Mouse (Mus musculus) MEL (cell line): ENCODE measurements around the gene Ppp1r35. TPM values are rescaled to one million over a fixed set of nuclear protein-coding genes. Genes with fewer than 3 reads are reported as not detected.

Experiments used
- DNase-seq: peaks from one replicate; pipeline ENCODE4 v3.0.0; 2011; ENCODE audit warnings: low read depth, low spot score
- H3K27ac ChIP-seq: 2 replicates; pipeline ENCODE4 v1.5.1; 2012; ENCODE audit warnings: low read depth, mild to moderate bottlenecking, control low read depth, low read length, moderate library complexity; ENCODE audit not compliant: control insufficient read depth
- H3K27me3 ChIP-seq, 2 experiments: fragments of 150-350 bp in 1 of 2; sonication (generic) in 1 of 2; 2 replicates each; pipeline ENCODE4 v1.6.1; 2012; ENCODE audit warnings: low read length in 2 of 2, mild to moderate bottlenecking in 2 of 2, improper control_type of control experiment in 1 of 2, moderate library complexity in 1 of 2; ENCODE audit not compliant: insufficient read depth in 2 of 2, control insufficient read depth in 1 of 2
- H3K36me3 ChIP-seq, 2 experiments: 2 replicates each; pipeline ENCODE4 v1.6.1; 2012 to 2014; ENCODE audit warnings: low read length in 2 of 2, improper control_type of control experiment in 1 of 2, inconsistent platforms in 1 of 2, mild to moderate bottlenecking in 1 of 2; ENCODE audit not compliant: insufficient read depth in 2 of 2, control insufficient read depth in 1 of 2
- H3K4me1 ChIP-seq, 2 experiments: fragments of 150-350 bp in 1 of 2; sonication (generic) in 1 of 2; 2 replicates each; pipeline ENCODE4 v1.6.1; 2012; ENCODE audit warnings: low read length in 2 of 2, improper control_type of control experiment in 1 of 2, mild to moderate bottlenecking in 1 of 2; ENCODE audit not compliant: insufficient read depth in 2 of 2, control insufficient read depth in 1 of 2
- H3K4me3 ChIP-seq, 2 experiments: fragments of 150-350 bp in 1 of 2; sonication (generic) in 1 of 2; 2 replicates each; pipeline ENCODE4 v1.5.1; 2012; ENCODE audit warnings: low read depth in 2 of 2, low read length in 2 of 2, mild to moderate bottlenecking in 2 of 2, moderate library complexity in 2 of 2, control low read depth in 1 of 2, improper control_type of control experiment in 1 of 2; ENCODE audit not compliant: control insufficient read depth in 1 of 2, insufficient read depth in 1 of 2
- H3K79me2 ChIP-seq: 2 replicates; pipeline ENCODE4 v1.6.1; 2012; ENCODE audit warnings: mild to moderate bottlenecking, low read length, moderate library complexity; ENCODE audit not compliant: control insufficient read depth, poor library complexity, insufficient read depth
- H3K9ac ChIP-seq: 2 replicates; pipeline ENCODE4 v1.6.1; 2012; ENCODE audit warnings: low read depth, mild to moderate bottlenecking, control low read depth, low read length, moderate library complexity; ENCODE audit not compliant: control insufficient read depth, poor library complexity, severe bottlenecking
- H3K9me3 ChIP-seq: fragments of 150-350 bp; sonication (generic); replicated peaks from 2 replicates; pipeline ENCODE4 v1.6.1; 2012; ENCODE audit warnings: mild to moderate bottlenecking, low read length, improper control_type of control experiment, moderate library complexity; ENCODE audit not compliant: insufficient read depth
- CHD2 ChIP-seq: IDR thresholded peaks from 2 replicates; pipeline ENCODE4 v1.6.1; 2011; ENCODE audit warnings: low read length, improper control_type of control experiment
- CTCF ChIP-seq, 3 experiments: IDR thresholded peaks in 2 of 3; conservative IDR thresholded peaks in 1 of 3; 2 replicates each; pipeline ENCODE4 v1.5.1; 2011 to 2012; ENCODE audit warnings: low read length in 3 of 3, low read depth in 2 of 3, mild to moderate bottlenecking in 2 of 3, improper control_type of control experiment in 1 of 3, inconsistent platforms in 1 of 3, mixed read lengths in 1 of 3, moderate library complexity in 1 of 3; ENCODE audit not compliant: control insufficient read depth in 1 of 3, insufficient read depth in 1 of 3, poor library complexity in 1 of 3, severe bottlenecking in 1 of 3
- E2F4 ChIP-seq: IDR thresholded peaks from 2 replicates; pipeline ENCODE4 v1.6.1; 2011; ENCODE audit warnings: low read depth, low read length, improper control_type of control experiment, borderline replicate concordance
- GATA1 ChIP-seq: IDR thresholded peaks from 2 replicates; pipeline ENCODE4 v1.6.1; 2011; ENCODE audit warnings: low read depth, low read length, improper control_type of control experiment
- HCFC1 ChIP-seq: IDR thresholded peaks from 2 replicates; pipeline ENCODE4 v1.6.1; 2012; ENCODE audit warnings: low read depth, mild to moderate bottlenecking, inconsistent platforms, low read length, improper control_type of control experiment, moderate library complexity
- MAX ChIP-seq: IDR thresholded peaks from 2 replicates; pipeline ENCODE4 v1.6.1; 2011; ENCODE audit warnings: low read length, improper control_type of control experiment
- MYB ChIP-seq: IDR thresholded peaks from 2 replicates; pipeline ENCODE4 v1.6.1; 2011; ENCODE audit warnings: mild to moderate bottlenecking, low read depth, low read length, improper control_type of control experiment
- MYC ChIP-seq: IDR thresholded peaks from 2 replicates; pipeline ENCODE4 v1.6.1; 2011; ENCODE audit warnings: low read depth, mild to moderate bottlenecking, low read length, improper control_type of control experiment, moderate library complexity
- NRF1 ChIP-seq: IDR thresholded peaks from 2 replicates; pipeline ENCODE4 v1.6.1; 2014; ENCODE audit warnings: low read depth, mild to moderate bottlenecking, inconsistent platforms, low read length, improper control_type of control experiment, moderate library complexity; ENCODE audit not compliant: poor library complexity, insufficient read depth, severe bottlenecking
- POLR2A ChIP-seq, 2 experiments: IDR thresholded peaks; 2 replicates each; pipeline ENCODE4 v1.6.1; 2011 to 2012; ENCODE audit warnings: low read length in 2 of 2, mild to moderate bottlenecking in 2 of 2, control low read depth in 1 of 2, improper control_type of control experiment in 1 of 2, low read depth in 1 of 2, moderate library complexity in 1 of 2; ENCODE audit not compliant: control insufficient read depth in 1 of 2, insufficient read depth in 1 of 2, poor library complexity in 1 of 2
- POLR2AphosphoS5 ChIP-seq: IDR thresholded peaks from 2 replicates; pipeline ENCODE4 v1.6.1; 2012; ENCODE audit warnings: low read depth, borderline replicate concordance, mild to moderate bottlenecking, inconsistent platforms, low read length, moderate library complexity, mixed read lengths
- RAD21 ChIP-seq: IDR thresholded peaks from 2 replicates; pipeline ENCODE4 v1.6.1; 2011; ENCODE audit warnings: mild to moderate bottlenecking, low read depth, low read length, improper control_type of control experiment
- RCOR1 ChIP-seq: IDR thresholded peaks from 2 replicates; pipeline ENCODE4 v1.6.1; 2012; ENCODE audit warnings: low read depth, mild to moderate bottlenecking, inconsistent platforms, low read length, improper control_type of control experiment
- SIN3A ChIP-seq: IDR thresholded peaks from 2 replicates; pipeline ENCODE4 v1.6.1; 2012; ENCODE audit warnings: low read length, improper control_type of control experiment, inconsistent platforms
- SMC3 ChIP-seq: IDR thresholded peaks from 2 replicates; pipeline ENCODE4 v1.6.1; 2011; ENCODE audit warnings: low read depth, low read length, improper control_type of control experiment
- UBTF ChIP-seq: IDR thresholded peaks from 2 replicates; pipeline ENCODE4 v1.6.1; 2012; ENCODE audit warnings: low read depth, mild to moderate bottlenecking, inconsistent platforms, low read length, improper control_type of control experiment, moderate library complexity, borderline replicate concordance; ENCODE audit not compliant: insufficient read depth
- ZKSCAN1 ChIP-seq: IDR thresholded peaks from 2 replicates; pipeline ENCODE4 v1.6.1; 2012; ENCODE audit warnings: low read depth, mild to moderate bottlenecking, inconsistent platforms, low read length, improper control_type of control experiment, moderate library complexity
- ZMIZ1 ChIP-seq: IDR thresholded peaks from 2 replicates; pipeline ENCODE4 v1.6.1; 2012; ENCODE audit warnings: low read depth, mild to moderate bottlenecking, inconsistent platforms, low read length, improper control_type of control experiment, moderate library complexity
- ZNF384 ChIP-seq: IDR thresholded peaks from 2 replicates; pipeline ENCODE4 v1.6.1; 2012; ENCODE audit warnings: low read depth, mild to moderate bottlenecking, inconsistent platforms, low read length, improper control_type of control experiment
- polyA plus RNA-seq, 2 experiments: library from polyadenylated mRNA; stranded (reverse) in 1 of 2; unstranded in 1 of 2; fragments of >175 nt in 1 of 2; fragments of >200 nt in 1 of 2; gene quantifications; 2 replicates each; pipeline versions ENCODE4 v1.2.1 to v1.2.4; 2012; ENCODE audit warnings: low replicate concordance in 2 of 2, low read depth in 1 of 2; ENCODE audit not compliant: insufficient read length in 2 of 2, insufficient read depth in 1 of 2, missing spikeins in 1 of 2
- total RNA-seq: library from RNA; depleted of rRNA; stranded (reverse); fragments of 300-350 nt; gene quantifications from 2 replicates; pipeline ENCODE4 v1.2.3, GENCODE M21; 2012

Gene Ppp1r35
- total and polyA plus RNA-seq, 3 experiments = 35.0 to 46.2 TPM; not detected in 1

DNA sequence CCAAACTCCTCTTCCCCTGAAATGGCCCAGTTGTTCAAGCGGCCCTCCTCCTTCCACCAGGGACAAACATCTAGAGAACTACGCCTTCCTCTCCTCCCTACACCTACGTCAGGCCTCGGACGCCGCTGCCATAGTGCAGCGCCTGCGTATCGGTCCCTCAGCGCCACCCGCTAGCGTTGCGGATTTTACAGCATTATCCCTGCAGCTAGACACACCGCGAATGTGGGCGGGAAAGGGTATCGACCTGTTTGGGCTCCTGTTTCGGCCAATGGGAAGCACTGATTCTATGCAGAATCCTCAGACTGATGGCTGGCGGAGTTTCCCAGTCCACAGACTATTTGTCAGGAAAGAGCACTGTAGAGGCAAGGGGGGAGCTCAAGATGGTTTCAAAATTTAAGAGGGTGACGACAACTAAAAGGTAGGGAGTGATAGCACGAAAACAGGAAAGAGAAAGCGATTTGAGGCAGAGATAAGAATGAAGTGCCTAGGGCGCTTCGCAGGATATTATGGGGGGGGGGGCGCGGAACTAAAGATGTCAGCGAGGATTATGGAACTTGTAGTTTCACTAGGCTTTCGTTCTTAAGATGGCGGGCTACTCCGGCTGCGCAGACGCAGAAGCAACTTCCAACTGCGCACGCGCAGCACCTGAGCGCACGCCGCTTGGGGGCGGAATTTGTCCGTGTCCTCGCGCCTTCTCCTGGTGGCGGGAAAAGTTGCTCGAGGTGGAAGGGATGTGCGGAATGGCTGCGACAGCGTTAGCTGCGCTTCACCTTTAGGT is 8.7 kb downstream of the Ppp1r35 start, which contains the start of the genes Mepce and Zcwpw1 (continued):
- TF ChIP-seq CHD2 (no peak; the same call in 1 of the 2 replicates), POLR2AphosphoS5 (no peak), ZMIZ1 (no peak; the same call in none of the 2 replicates), HCFC1 (peak; percentile 98), SIN3A (peak; percentile 91; the same call in 1 of the 2 replicates), RAD21 (peak; percentile 24; the same call in 1 of the 2 replicates), UBTF (no peak), MAX (peak; percentile 100), GATA1 (peak; percentile 87), RCOR1 (peak; percentile 76; the same call in 1 of the 2 replicates), CTCF (IDR thresholded peaks at IDR 0.05 in 2 of 3, conservative IDR thresholded peaks at IDR 0.05 in 1 of 3; ENCODE audit: control insufficient read depth in 1 of 3, insufficient read depth in 1 of 3, low read depth in 2 of 3, low read length in 3 of 3, poor library complexity in 1 of 3, severe bottlenecking in 1 of 3) (peak in 2 of 3 experiments; percentile 53 to 63; a peak in 5 of 6 replicates), NRF1 (peak; percentile 96), MYB (no peak), ZNF384 (no peak), SMC3 (no peak), ZKSCAN1 (no peak), POLR2A (IDR thresholded peaks at IDR 0.05; ENCODE audit: control insufficient read depth in 1 of 2, insufficient read depth in 1 of 2, low read depth in 1 of 2, low read length in 2 of 2, poor library complexity in 1 of 2) (peak; percentile 64 to 69)

DNA sequence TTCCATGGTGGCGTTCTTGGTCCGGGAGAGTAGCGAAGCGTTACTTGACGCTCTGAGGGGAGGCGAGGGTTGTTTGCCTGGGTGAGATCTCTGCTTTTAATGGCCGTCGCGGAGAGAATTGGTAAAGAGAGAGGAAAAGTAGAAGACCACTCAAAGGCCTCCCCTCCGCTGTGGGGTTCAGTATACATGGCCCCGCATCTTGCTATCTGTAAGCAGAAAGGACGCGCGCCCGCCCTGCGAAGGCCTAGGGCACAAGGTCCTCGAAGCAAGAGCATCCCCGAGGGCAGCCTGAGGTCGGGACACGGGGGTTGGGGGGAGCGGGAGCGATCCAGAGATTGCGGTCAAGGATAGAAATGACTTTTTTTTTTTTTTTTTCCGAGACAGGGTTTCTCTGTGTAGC is 9.5 kb downstream of the Ppp1r35 start:
- TF ChIP-seq ZMIZ1 = no peak
- TF ChIP-seq MYB = no peak
- TF ChIP-seq SIN3A = no peak
- no peak for TF ChIP-seq E2F4
- no peak for TF ChIP-seq MYC
- TF ChIP-seq, all 39 proteins: peak for 0
- Histone ChIP-seq H3K9me3 (no peaks in the 10 kb centered on the region), H3K79me2 (peaks cover 31% of the 10 kb centered on the region), H3K36me3 (peaks cover 0 to 15% of the 10 kb centered on the region in 2 experiments; a peak in 2 of 4 replicates), H3K9ac (no peak overlapping the region), H3K4me1 (peaks cover 0 to 22% of the 10 kb centered on the region in 2 experiments; a peak in 2 of 4 replicates), H3K27me3 (no peaks in the 10 kb centered on the region), H3K27ac (no peak overlapping the region), H3K4me3 (no peak overlapping the region)
- no peak for DNase-seq
